Mouse (Mus musculus) gastrocnemius, adult 18-20 months (tissue): ENCODE measurements around the gene Vgll1. TPM values are rescaled to one million over a fixed set of nuclear protein-coding genes. Genes with fewer than 3 reads are reported as not detected.

ENCODE experiments used
- DNase-seq: peaks from one replicate; pipeline ENCODE4 v3.0.0; 2021; ENCODE audit warnings: low spot score
- long read RNA-seq, 2 experiments: library from polyadenylated mRNA; stranded (forward); transcript quantifications; one replicate each; pipeline ENCODE4 v2.0.0; 2021
- total RNA-seq, 2 experiments: library from RNA; stranded (reverse); gene quantifications; 2 replicates each; pipeline ENCODE4 v1.2.3; 2021

Gene Vgll1
- not detected for total RNA-seq
- long read RNA-seq, experiment 1 = 0 reads
- long read RNA-seq, experiment 2 = 0 reads

GRCm38 (mm10) chrX:57087806-57088205, at the start of gene Vgll1:
Vgll1 (plus strand) TSS chrX:57088106.
- no peak for DNase-seq

- DNase-seq = no peak
Observed at GRCm38 (mm10) chrX:57042774-57043173, 45.1 kb upstream of the Vgll1 start, which contains the start of gene Brs3. Brs3 (plus strand) TSS chrX:57043074.

GRCm38 (mm10) chrX:57043869-57044268, 44.0 kb upstream of the Vgll1 start:
- DNase-seq = no peak

- no peak for DNase-seq
Observed at GRCm38 (mm10) chrX:57052848-57053173, 35.1 kb upstream of the Vgll1 start.

GRCm38 (mm10) chrX:57053174-57053992, 34.5 kb upstream of the Vgll1 start, which contains the start of gene Htatsf1:
Htatsf1 (plus strand) TSS chrX:57053583.
- DNase-seq = peak; percentile 73

- no peak for DNase-seq
Observed at GRCm38 (mm10) chrX:57053993-57054385, 33.9 kb upstream of the Vgll1 start.

GRCm38 (mm10) chrX:57081496-57081895, 6.4 kb upstream of the Vgll1 start:
- DNase-seq = no peak

- DNase-seq = no peak
Observed at GRCm38 (mm10) chrX:57103415-57103814, 15.5 kb downstream of the Vgll1 start.

- no peak for DNase-seq
Observed at GRCm38 (mm10) chrX:57106956-57107355, 19.1 kb downstream of the Vgll1 start.

GRCm38 (mm10) chrX:57118143-57118542, 30.2 kb downstream of the Vgll1 start:
- no peak for DNase-seq

- DNase-seq = no peak
Observed at GRCm38 (mm10) chrX:57120768-57121167, 32.9 kb downstream of the Vgll1 start.

- no peak for DNase-seq
Observed at GRCm38 (mm10) chrX:57130633-57131032, 42.7 kb downstream of the Vgll1 start.

- no peak for DNase-seq
Observed at GRCm38 (mm10) chrX:57137627-57138026, 49.7 kb downstream of the Vgll1 start.

- DNase-seq = no peak
Observed at GRCm38 (mm10) chrX:57153520-57153919, 65.6 kb downstream of the Vgll1 start.

Other genes with a start within 250 kb of the Vgll1 start
- gene Adgrg4, start 217.9 kb upstream of the Vgll1 start, total RNA-seq = not detected
- gene Brs3, start 45.0 kb upstream of the Vgll1 start, total RNA-seq = not detected
- 10 to 100 TPM; 87.2 to 97.1 TPM for gene Htatsf1, start 34.5 kb upstream of the Vgll1 start, total RNA-seq
- not detected for gene Cd40lg, start 124.0 kb downstream of the Vgll1 start, total RNA-seq